Mouse (Mus musculus) hematopoietic stem cell, adult 5-6 weeks (primary cell): Measurements from ENCODE around the gene Mgme1. TPM values are rescaled to one million over a fixed set of nuclear protein-coding genes. Genes with fewer than 3 reads are reported as not detected.

Source experiments
- ATAC-seq, 2 experiments: fragments of 125-278 bp in 1 of 2; replicated peaks in 1 of 2; 2 replicates each; pipeline ENCODE4 v1.8.0; 2016 to 2017; ENCODE audit warnings: inconsistent platforms in 2 of 2, mild to moderate bottlenecking in 2 of 2, moderate number of reproducible peaks in 2 of 2, low read depth in 1 of 2, moderate TSS enrichment in 1 of 2; ENCODE audit not compliant: low FRiP score in 2 of 2, poor library complexity in 2 of 2, severe bottlenecking in 2 of 2, insufficient read depth in 1 of 2, low TSS enrichment in 1 of 2
- total RNA-seq: library from RNA; stranded (forward); fragments of 172-1452, 232-1000 nt; gene quantifications from 2 replicates; pipeline ENCODE4 v1.2.3, GENCODE M21; 2017

The Mgme1 gene
- total RNA-seq, 1 experiment from 2014 or later = 32.1 TPM

DNA sequence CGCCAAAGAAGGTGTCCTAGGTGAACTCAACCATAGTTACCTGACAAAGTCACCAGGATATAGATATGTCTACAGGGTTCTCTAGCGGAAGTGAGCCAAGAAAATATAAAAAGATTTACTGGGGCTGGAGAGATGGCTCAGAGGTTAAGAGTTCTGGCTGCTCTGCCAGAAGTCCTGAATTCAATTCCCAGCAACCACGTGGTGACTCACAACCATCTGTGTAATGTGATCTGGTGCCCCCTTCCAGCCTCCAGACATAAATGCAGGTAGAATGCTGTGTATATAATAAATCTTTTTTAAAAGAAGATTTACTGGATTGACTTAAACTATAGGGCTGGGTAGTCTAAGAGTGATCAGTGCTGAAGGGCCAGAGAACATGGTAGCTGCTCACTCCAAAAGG, 11.0 kb downstream of the Mgme1 start:
- no peak for ATAC-seq

DNA sequence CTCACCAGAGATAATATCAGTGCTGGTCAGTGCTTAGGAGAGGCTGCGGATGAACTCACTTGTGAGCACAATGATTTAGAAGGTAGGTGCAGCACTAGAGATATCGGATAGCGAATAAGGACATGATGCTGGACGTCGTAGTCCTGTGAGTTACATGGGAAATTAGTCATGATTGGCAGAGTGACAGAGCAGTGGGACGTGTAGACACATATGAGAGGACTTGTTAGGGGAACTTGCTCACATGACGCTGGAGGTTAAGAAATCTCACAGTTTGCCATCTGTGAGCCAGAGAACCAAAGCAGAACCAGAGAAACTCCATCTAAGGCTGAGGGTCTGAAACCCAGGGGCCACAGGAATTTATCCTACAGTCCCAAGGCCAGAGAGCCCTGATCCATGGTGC, 19.9 kb downstream of the Mgme1 start:
- ATAC-seq = no peak

DNA sequence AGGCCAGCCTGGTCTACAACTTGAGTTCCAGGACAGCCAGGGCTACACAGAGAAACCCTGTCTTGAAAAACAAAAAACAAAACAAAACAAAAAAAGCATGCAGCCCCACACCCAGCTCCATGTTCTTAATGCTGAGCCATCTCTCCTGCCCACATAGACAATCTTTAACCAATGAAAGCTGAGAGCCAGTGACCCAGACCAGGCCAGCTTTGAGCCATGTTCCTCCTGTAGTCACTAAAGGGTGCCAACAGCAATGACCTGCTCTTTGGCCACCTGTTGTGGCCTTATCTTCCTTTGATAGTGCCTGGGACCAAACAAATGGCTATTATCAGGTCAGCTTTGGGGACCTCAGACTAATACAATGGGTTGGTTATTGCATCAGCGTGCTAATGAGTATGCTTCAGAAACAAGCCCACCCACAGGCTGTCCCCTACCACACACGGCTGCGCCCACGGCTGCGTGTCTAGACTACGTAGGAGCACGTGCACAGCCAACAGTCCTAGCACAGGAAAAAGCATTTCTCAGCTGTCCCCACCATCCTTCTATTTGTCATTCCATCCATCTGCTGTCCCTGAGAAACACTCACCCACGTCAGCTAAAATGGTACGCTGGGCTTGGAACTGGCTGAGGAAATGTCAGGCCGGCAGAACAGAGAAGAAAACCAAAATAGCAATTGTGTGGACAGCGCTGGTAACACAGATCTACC, 21.3 kb downstream of the Mgme1 start:
- no peak for ATAC-seq

DNA sequence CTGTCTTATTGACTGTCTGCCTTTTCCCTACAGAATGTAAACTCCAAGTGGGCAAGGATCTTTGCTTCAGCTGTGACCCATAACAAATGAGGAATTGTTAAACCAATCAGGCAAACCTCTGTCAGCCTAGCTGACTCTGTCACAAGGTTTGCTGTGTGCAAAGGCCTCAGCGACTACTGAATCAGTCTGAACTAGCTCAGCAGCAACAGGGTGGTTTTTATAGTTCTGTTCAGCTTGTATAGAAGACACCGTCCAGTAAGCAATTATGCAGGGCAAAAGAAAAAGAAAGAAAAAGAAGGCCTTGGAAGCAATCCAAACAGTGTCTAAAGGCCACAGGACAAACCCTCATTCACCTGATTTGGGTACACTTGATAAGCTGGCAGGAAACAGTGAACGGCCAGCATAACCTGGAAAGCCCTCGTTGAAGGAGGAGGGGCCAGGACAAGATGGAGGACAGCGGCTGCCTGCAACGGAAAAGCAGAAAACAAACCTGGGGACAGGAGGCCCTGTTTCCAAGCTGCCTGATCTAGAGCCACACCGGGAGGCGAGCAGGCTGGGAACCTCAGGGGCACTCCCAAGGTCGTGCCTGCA, 24.8 kb downstream of the Mgme1 start:
- peak in 1 of 2 experiments; percentile 22; a peak in 3 of 4 replicates for ATAC-seq

DNA sequence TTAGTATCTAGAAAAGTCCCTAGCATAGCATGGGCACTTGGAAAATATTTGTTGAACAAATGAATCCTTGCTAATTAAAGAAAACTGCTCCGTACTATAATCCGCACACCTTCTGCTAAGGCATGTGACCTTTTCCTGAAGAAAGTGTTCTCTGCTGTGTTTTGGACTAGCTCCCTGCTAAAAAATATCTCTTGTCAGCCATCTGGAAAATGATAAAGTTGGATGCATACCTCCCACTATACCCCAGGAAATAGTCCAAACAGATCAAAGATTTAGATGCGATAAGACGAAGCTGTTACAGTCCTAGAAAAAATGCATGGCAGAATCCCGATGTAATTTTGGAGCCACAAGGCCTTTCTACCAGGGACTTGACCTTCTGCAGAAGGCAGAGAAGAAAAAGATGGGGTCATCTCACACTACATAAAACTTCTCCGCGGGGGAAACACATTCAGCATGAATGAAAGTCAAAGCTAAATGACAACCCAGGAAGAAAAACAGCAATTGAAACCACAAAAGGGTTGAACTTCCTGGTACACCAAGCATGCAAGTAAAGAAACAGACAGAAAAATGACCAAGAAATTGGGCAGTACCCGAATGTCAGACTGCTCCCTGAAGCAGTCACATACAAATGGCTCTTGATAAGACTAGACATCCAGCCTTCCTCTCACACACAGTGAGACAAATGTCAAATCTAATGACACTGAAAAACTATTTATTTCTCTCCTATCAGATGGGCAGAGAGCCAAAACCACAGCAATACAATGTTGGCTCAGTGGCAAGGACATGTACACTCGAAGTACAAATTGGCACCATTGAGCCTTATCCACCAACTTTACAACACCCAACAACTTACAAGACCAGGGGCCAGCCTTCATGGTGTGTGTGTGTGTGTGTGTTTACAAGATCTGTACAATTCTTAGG, 29.5 kb downstream of the Mgme1 start:
- ATAC-seq = peak; percentile 43 to 54

DNA sequence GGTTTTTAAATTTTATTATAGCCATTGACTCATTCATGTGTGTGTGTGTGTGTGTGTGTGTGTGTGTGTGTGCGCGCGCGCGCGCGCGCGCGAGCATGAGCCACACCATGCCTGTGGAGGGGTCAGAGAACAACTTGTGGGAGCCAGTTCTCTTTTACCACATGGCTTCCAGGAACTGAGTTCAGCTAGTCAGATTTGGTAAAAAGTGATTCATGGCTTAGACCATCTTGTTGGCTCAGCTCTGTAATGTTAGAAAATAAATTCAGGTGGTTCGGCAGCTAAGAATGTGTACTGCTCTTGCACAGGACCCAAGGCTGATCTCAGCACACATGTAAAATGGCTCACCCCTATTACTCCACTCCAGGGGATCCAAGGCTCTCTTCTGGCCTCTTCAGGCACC, 30.6 kb downstream of the Mgme1 start:
- ATAC-seq = no peak

DNA sequence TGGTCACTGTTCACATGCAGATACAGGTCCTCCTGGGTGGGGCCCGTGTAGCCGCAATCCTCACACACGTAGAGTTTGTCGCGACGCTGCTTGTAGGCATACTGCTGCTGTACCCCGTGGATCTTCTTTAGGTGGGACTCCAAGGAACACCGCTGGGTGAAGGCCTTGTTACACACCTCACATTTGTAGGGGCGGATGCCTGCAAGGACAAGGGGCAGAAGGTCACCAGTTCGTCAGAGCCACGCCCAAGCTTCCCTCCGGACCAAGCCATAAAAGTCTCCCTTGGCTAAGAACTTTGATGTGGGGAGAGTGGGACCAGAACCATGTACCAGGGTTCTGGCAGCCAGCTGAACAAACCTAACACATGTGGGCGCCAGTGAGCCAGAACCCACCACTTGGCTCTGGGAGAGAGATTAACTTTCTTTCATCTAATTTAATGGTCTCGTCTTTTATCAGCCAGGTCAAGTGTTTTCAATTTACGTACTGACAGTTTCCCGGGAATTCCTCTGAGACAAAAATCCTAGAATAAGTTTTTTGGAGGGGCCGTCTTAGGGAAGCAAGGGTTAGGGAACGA, 35.3 kb downstream of the Mgme1 start:
- ATAC-seq = no peak

DNA sequence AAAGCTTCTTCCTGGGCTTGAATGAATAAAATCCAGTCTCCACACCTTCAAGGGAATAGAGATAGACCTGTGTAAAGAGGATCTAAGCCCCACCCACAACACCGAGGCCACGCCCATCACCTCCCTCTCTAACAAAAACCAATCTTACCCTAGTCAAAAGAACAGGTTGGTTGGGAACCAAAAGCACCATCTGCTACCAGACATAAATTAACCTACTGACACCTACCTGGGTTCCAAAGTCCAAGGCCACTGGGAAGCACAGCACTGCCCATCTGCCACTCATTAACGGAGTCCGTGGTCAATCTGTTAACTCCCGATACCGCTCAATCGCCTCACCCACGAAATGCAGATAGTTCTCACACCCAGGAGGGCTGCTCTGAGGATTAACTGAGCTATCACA, 38.1 kb downstream of the Mgme1 start:
- no peak for ATAC-seq

DNA sequence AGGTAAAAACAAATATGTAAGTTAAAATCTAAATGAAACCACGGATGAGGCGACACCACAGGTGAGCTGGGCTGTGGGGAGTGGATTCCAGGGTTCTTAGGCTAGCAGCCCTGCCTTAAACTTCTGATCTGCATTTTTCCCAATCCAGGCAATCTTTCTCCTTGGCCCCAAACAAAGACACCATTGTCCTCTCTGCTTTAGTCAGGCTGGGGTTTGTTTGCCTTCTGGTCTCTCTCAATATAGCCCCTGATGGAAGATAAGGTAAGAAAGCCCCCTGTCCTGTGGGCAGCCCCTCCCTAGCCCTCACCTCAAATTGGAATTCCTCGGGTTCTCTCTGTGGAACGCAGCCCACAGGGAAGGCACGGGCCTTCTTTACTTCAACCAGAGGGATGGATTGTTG, 39.8 kb downstream of the Mgme1 start:
- ATAC-seq = no peak

DNA sequence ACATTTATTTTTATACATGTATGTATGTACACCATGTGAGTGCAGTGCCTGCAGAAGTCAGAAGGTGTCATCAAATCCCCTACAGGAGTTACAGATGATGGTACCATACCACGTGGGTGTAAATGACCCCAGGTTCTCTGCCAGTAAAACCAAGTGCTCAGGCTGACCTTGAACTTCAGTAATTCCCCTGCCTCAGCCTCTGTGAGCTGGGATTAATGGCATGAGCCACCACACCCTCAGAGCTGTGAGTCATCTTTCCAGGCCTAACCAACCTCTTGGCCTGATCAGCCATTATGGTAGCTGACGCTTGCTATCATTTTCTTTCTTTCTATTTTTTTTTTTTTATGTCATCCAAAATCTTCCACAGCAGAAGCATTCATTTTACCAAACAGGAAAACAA, 40.9 kb downstream of the Mgme1 start:
- no peak for ATAC-seq

DNA sequence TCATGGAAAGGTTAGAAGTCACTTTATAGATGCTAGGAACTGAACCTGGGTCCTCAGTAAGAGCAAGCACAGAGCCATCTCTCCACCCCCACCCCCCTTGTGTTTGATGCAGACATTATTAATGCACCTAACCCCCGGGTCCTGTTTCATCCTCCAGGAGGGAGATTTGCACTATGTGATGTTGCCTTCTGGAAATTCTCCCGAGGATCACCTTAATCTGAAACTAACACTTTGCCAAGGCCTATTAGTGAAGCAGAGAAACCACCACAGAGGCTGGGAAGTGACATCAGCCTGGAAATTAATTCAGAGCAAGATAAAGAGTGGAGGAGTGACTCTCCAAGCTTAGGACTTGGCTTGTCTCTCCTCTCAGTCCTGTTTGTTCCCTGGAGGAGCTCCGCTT, 53.8 kb downstream of the Mgme1 start:
- no peak for ATAC-seq

DNA sequence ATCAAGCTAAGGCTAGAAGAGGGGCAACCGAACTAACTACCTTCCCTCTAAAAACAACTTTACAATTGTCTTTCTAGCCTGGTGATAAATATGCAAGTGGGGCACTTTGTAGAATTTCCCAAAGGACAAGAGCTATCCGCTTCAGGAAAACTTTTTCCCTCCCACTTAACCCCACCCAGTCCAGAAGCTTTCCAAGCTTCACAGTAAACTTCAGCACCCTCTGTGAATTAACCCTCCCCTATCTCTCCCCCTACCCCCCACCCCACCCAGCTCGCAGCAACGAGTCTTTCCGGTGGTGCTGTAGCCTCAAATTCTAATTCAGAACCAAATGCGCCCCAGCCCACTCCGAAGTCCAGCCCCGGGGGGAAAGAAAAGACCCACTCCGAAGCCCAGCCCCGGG, 59.0 kb downstream of the Mgme1 start:
- ATAC-seq = no peak

DNA sequence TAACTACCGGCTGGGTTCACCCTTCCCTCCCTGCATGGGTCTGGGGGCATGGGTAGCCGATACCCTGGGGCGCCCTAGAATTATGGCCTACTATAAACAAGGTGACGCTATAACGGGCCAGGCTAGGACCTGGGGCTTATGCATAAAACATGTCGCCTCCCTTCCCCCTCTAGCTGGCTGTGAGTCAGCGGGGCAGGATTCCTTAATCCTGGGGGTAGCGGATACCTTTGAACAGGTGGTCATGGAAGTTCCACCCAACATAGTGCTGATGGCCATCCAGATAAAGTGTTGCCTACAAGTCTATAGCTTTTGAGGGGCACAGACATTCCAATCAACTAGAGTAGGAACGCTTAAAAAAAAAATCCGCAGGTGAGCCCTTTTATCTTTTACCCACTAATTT, 59.5 kb downstream of the Mgme1 start:
- ATAC-seq = no peak

DNA sequence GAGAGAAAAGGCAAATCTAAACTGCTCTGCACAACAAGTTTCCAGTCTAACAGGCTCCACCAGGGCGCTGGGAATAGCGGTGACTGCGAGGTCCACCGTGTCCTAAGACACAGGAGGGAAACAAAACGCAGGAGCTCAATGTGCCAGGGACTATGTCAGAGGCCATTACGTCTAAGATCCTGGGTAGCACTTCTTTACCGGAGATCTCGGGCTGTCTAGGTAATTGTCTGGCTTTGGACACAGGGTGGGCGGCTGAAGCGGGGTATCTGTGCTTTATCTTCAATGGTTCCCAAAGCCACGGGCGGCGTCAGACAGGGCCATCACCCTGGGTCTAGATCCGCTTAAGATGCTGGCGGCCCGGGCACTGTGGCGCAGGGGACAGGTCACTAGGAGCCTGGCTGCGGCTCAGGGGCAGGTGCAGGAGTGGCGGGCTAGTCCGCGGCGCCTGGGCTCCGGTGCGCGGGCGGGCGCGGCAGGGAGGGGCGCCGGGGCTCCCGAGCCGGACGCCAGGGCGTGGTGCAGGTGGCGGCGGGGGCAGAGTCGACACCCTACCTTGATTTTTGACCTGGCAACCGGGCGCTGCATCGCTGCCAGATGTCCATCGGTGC, 60.0 kb downstream of the Mgme1 start:
- ATAC-seq = peak; percentile 17 to 29; a peak in 1 of 4 replicates
